Mouse (Mus musculus): ENCODE results near the gene Celsr2. TPM values are rescaled to one million over a fixed set of nuclear protein-coding genes. Genes with fewer than 3 reads are reported as not detected.

Celsr2 gene
- polyA plus RNA-seq, 1 experiment from 2014 or later, result 12.4 TPM

DNA sequence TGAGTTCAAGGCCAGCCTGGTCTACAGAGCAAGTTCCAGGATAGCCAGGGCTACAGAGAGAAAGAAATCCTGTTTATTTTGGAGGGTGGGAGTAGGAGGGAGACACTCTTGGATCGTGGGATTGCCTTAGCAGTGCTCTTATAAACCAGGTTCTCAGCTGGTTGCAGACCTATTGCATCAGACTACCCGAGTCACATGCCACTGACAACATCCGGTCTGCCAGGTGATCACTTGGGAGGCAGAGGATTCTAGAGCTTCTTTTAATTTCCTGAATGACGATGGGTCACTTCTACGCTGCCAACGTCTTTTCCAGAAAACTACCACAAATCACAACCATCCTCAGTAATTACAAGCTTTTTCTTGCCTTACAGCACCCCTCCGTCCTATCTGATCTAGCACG is 28.7 kb upstream of the Celsr2 start:
- H3K27me3 ChIP-seq (ENCODE audit: control insufficient read depth, insufficient read depth, low read length), result no peaks in the 10 kb centered on the region
- WGBS, result 26% methylated on average over 8 of the region's 8 CpGs
- H3K9ac ChIP-seq (replicated peaks; ENCODE audit: low read length), result peak overlapping the region; percentile 82
- H3K4me2 ChIP-seq (ENCODE audit: low read depth, low read length), result peak overlapping the region; percentile 46
- peak overlapping the region; percentile 93 for H3K4me3 ChIP-seq (ENCODE audit: low read depth, low read length)
- DNase-seq (ENCODE audit: low spot score), result no peak
- H3K4me1 ChIP-seq (ENCODE audit: control insufficient read depth, insufficient read depth, low read length), result peaks cover 3% of the 10 kb centered on the region
- no peaks in the 10 kb centered on the region for H3K36me3 ChIP-seq (replicated peaks; ENCODE audit: control insufficient read depth, insufficient read depth, low read depth, low read length)
- H3K9me3 ChIP-seq (replicated peaks; ENCODE audit: control insufficient read depth, low read length), result no peaks in the 10 kb centered on the region
- H3K27ac ChIP-seq (replicated peaks; ENCODE audit: low read depth, low read length), result no peak overlapping the region
- ATAC-seq (replicated peaks; ENCODE audit: insufficient number of reproducible peaks, low FRiP score, low TSS enrichment, low read depth), result no peak

DNA sequence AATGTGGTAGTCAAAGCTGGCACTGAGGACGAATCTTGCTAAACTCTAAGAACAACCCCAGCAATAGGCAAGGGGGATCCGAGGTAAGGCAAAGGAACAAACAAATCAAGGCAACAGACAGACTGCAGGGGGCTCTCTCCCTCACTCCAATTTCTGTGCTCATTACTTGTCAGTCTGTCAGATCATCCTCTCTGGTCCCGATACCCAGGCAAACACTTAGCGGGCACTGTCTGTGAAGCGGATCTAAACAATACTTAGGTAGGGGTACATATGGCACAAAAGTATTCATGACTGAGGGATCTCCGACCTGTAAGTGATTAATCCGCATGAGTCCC is 21.0 kb upstream of the Celsr2 start:
- no peak overlapping the region for H3K27ac ChIP-seq (replicated peaks; ENCODE audit: low read depth, low read length)
- H3K36me3 ChIP-seq (replicated peaks; ENCODE audit: control insufficient read depth, insufficient read depth, low read depth, low read length), result peaks cover 3% of the 10 kb centered on the region

DNA sequence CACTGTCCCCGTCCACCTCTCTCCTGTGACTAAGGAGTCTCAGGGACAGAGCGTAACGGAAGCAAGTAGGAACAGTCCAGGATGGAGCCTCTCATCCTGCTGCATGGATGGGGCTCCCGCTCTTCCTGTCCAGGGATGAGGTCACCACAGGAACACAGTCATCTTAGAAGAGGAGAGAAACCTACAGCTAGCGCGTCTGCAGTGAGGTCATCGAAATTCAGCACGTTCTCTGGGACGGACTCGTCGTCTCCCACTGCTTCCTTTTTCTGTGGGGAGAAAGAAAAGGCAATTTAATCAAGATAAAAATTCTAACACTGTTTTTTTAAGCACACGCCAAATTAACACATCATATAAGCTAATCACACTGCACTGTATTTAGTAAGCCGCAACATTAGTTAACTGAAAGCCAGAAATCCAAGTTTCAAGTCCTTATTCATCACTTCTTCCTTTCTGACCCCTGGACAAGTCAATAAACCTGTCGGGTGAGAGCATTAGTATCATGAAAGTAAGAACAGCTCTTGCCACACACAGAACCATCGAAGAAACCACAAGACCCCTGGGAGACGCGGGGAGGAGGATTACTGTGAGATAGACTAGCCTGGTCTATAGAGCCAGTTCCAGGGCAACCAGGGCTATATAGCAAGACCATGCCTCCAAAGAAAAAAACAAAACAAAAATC is 20.5 kb upstream of the Celsr2 start:
- ATAC-seq (replicated peaks; ENCODE audit: insufficient number of reproducible peaks, low FRiP score, low TSS enrichment, low read depth) (no peak), DNase-seq (ENCODE audit: low spot score) (no peak)
- H3K9ac ChIP-seq (replicated peaks; ENCODE audit: low read length), result no peak overlapping the region
- H3K27me3 ChIP-seq (ENCODE audit: control insufficient read depth, insufficient read depth, low read length), result no peaks in the 10 kb centered on the region
- H3K4me2 ChIP-seq (ENCODE audit: low read depth, low read length), result no peak overlapping the region
- peaks cover 3% of the 10 kb centered on the region for H3K36me3 ChIP-seq (replicated peaks; ENCODE audit: control insufficient read depth, insufficient read depth, low read depth, low read length)
- H3K4me3 ChIP-seq (ENCODE audit: low read depth, low read length), result no peak overlapping the region
- WGBS, result 87% methylated on average over 17 of the region's 17 CpGs
- H3K9me3 ChIP-seq (replicated peaks; ENCODE audit: control insufficient read depth, low read length), result no peaks in the 10 kb centered on the region
- no peaks in the 10 kb centered on the region for H3K4me1 ChIP-seq (ENCODE audit: control insufficient read depth, insufficient read depth, low read length)
- no peak overlapping the region for H3K27ac ChIP-seq (replicated peaks; ENCODE audit: low read depth, low read length)

More for the DNA sequence above, 21.0 kb upstream of the Celsr2 start:
- Histone ChIP-seq H3K4me3 (ENCODE audit: low read depth, low read length) (no peak overlapping the region), H3K27me3 (ENCODE audit: control insufficient read depth, insufficient read depth, low read length) (no peaks in the 10 kb centered on the region), H3K9me3 (replicated peaks; ENCODE audit: control insufficient read depth, low read length) (no peaks in the 10 kb centered on the region), H3K9ac (replicated peaks; ENCODE audit: low read length) (no peak overlapping the region), H3K4me1 (ENCODE audit: control insufficient read depth, insufficient read depth, low read length) (no peaks in the 10 kb centered on the region), H3K4me2 (ENCODE audit: low read depth, low read length) (no peak overlapping the region)
- 84% methylated on average over 7 of the region's 7 CpGs for WGBS
- DNase-seq (ENCODE audit: low spot score) (no peak), ATAC-seq (replicated peaks; ENCODE audit: insufficient number of reproducible peaks, low FRiP score, low TSS enrichment, low read depth) (no peak)

DNA sequence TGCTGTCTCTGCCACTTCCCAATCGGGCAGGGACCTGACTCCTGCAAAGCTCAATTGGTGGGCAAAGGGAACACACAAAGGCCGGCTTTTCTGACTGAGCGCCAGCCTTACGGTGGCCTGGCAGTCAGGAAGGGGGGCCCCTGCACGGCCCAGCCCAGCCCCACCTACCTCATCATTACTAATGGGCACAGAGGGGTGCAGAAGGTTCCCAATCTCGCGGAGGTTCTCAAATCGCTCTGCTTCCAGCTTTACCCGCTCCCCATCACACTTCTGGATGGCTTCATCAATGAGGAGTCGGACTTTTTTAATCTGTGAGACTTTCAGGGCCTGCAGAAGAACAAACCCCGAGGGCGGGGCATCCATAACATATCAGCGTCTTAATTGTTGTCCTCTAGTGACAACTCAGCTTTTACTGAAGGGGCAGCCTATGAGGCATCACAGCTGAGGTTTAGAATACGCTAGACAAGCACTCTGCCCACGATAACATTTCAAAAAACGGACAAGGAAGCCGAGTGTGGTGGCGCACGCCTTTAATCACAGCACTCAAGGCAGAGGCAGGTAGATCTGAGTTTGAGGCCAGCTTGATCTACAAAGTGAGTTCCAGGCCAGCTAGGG is 18.6 kb upstream of the Celsr2 start:
- no peaks in the 10 kb centered on the region for H3K9me3 ChIP-seq (replicated peaks; ENCODE audit: control insufficient read depth, low read length)
- no peak overlapping the region for H3K9ac ChIP-seq (replicated peaks; ENCODE audit: low read length)
- no peak overlapping the region for H3K4me2 ChIP-seq (ENCODE audit: low read depth, low read length)
- H3K4me1 ChIP-seq (ENCODE audit: control insufficient read depth, insufficient read depth, low read length), result no peaks in the 10 kb centered on the region
- ATAC-seq (replicated peaks; ENCODE audit: insufficient number of reproducible peaks, low FRiP score, low TSS enrichment, low read depth) (peak; percentile 80), DNase-seq (ENCODE audit: low spot score) (no peak)
- H3K27me3 ChIP-seq (ENCODE audit: control insufficient read depth, insufficient read depth, low read length), result no peaks in the 10 kb centered on the region
- H3K27ac ChIP-seq (replicated peaks; ENCODE audit: low read depth, low read length), result 0 out of 2 replicates have a peak overlapping the region, but pooled peaks have one; percentile 3
- WGBS, result 41% methylated on average over 19 of the region's 19 CpGs
- H3K4me3 ChIP-seq (ENCODE audit: low read depth, low read length), result no peak overlapping the region
- peaks cover 3% of the 10 kb centered on the region for H3K36me3 ChIP-seq (replicated peaks; ENCODE audit: control insufficient read depth, insufficient read depth, low read depth, low read length)

DNA sequence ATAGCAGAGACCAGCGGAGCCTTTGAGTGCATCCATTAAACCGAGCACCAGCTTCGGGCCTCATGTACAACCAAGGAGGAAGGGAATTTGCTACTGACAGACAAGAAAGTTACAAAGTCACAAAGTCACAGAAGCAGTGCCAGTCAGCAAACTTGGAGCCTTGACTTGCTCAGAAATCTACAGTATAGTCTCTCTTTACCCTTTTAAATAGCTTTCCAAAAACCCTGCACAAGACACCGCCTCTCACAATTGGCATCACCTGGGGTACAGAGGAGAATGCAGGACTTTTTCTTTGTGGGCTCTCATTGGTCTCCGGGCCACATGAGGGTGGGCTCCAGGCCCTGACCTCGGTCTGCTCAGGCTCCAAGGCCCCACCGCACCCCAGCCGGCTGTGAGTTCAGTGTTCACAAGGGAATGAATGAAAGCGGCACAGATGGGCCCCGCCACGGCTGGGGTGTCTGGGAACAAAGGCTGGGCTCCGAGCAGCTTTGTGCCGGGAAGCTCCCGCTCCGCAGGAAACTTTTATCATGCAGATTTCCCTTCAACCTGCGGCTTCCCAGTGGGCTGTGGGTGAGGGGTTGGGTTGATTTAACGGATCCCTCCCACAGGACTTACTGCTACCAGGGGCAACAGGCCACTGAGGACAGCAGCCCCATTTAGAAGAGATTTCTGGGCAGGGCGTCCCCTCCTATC is 18.0 kb upstream of the Celsr2 start:
- DNase-seq (ENCODE audit: low spot score) (peak; percentile 51), ATAC-seq (replicated peaks; ENCODE audit: insufficient number of reproducible peaks, low FRiP score, low TSS enrichment, low read depth) (peak; percentile 86)
- WGBS, result 36% methylated on average over 18 of the region's 18 CpGs
- no peak overlapping the region for H3K4me2 ChIP-seq (ENCODE audit: low read depth, low read length)
- no peak overlapping the region for H3K9ac ChIP-seq (replicated peaks; ENCODE audit: low read length)
- H3K27me3 ChIP-seq (ENCODE audit: control insufficient read depth, insufficient read depth, low read length), result no peaks in the 10 kb centered on the region
- H3K9me3 ChIP-seq (replicated peaks; ENCODE audit: control insufficient read depth, low read length), result no peaks in the 10 kb centered on the region
- peaks cover 3% of the 10 kb centered on the region for H3K36me3 ChIP-seq (replicated peaks; ENCODE audit: control insufficient read depth, insufficient read depth, low read depth, low read length)
- no peak overlapping the region for H3K4me3 ChIP-seq (ENCODE audit: low read depth, low read length)
- H3K4me1 ChIP-seq (ENCODE audit: control insufficient read depth, insufficient read depth, low read length), result no peaks in the 10 kb centered on the region
- peak overlapping the region; percentile 52 for H3K27ac ChIP-seq (replicated peaks; ENCODE audit: low read depth, low read length)

DNA sequence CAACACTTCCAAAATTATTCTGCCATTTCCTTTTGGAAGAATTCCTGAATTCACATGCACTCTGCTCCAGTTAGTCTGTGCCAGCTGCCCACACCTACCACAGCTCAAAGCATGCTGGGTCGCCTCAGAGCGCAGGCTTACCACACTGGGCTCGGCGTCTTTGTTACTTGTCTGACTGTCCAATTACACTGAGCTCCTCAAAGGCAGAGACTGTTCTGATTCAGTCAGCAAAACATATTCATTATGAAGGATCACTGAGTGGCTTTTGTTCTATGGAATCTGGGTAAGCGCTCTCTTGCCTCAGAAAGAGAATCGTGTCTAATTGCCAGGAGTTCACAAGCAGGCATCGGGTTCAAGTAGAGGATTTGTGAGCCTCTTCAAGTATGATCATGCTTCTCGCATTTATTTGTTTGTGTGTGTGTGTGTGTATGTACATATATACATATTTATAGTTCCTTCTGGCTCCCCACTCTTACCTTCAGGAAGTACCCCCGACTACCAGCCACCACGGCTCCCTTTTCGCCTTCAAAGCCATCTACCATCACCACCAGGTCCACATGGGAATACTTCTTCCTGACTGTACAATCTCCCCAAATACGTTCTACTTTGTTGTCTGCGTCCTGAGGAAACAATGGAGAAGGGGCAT is 17.3 kb upstream of the Celsr2 start:
- Histone ChIP-seq H3K27ac (replicated peaks; ENCODE audit: low read depth, low read length) (peak overlapping the region; percentile 52), H3K27me3 (ENCODE audit: control insufficient read depth, insufficient read depth, low read length) (no peaks in the 10 kb centered on the region), H3K9ac (replicated peaks; ENCODE audit: low read length) (no peak overlapping the region), H3K4me3 (ENCODE audit: low read depth, low read length) (no peak overlapping the region), H3K36me3 (replicated peaks; ENCODE audit: control insufficient read depth, insufficient read depth, low read depth, low read length) (peaks cover 3% of the 10 kb centered on the region), H3K4me1 (ENCODE audit: control insufficient read depth, insufficient read depth, low read length) (no peaks in the 10 kb centered on the region), H3K4me2 (ENCODE audit: low read depth, low read length) (no peak overlapping the region), H3K9me3 (replicated peaks; ENCODE audit: control insufficient read depth, low read length) (no peaks in the 10 kb centered on the region)
- WGBS, result 79% methylated on average over 13 of the region's 13 CpGs
- DNase-seq (ENCODE audit: low spot score) (peak; percentile 35), ATAC-seq (replicated peaks; ENCODE audit: insufficient number of reproducible peaks, low FRiP score, low TSS enrichment, low read depth) (0 out of 2 replicates have a peak, but pooled peaks have one; percentile 39)

DNA sequence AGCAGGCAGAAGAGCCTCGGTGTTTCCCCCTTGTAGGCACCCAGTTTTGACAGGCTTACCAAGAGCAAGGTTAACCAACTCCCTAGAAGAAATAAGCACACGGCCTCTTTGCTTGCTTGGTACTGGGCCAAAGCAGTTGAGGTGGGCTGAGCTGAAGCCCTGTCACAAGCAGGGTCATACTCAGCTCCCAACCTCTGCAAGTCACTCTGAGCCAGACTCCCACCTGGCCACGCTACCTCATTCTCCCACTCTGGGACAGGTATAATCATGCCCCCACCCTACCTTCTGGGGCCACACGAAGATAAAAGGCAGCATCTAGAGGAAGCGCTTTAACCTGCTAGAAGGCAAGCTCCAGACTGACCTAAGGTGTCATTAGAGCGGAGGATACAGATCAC is 10.3 kb upstream of the Celsr2 start:
- peaks cover 5% of the 10 kb centered on the region for H3K36me3 ChIP-seq (replicated peaks; ENCODE audit: control insufficient read depth, insufficient read depth, low read depth, low read length)
- WGBS, result 89% methylated on average over 6 of the region's 6 CpGs
- no peaks in the 10 kb centered on the region for H3K9me3 ChIP-seq (replicated peaks; ENCODE audit: control insufficient read depth, low read length)
- H3K27me3 ChIP-seq (ENCODE audit: control insufficient read depth, insufficient read depth, low read length), result no peaks in the 10 kb centered on the region
- no peaks in the 10 kb centered on the region; the same call in none of the 2 replicates for H3K4me1 ChIP-seq (ENCODE audit: control insufficient read depth, insufficient read depth, low read length)
- H3K27ac ChIP-seq (replicated peaks; ENCODE audit: low read depth, low read length), result no peak overlapping the region
- no peak overlapping the region for H3K9ac ChIP-seq (replicated peaks; ENCODE audit: low read length)
- no peak overlapping the region for H3K4me2 ChIP-seq (ENCODE audit: low read depth, low read length)
- H3K4me3 ChIP-seq (ENCODE audit: low read depth, low read length), result no peak overlapping the region
- DNase-seq (ENCODE audit: low spot score) (no peak), ATAC-seq (replicated peaks; ENCODE audit: insufficient number of reproducible peaks, low FRiP score, low TSS enrichment, low read depth) (no peak)

Data from embryonic facial prominence, embryonic 11.5 days (tissue).